Comparison of ENCODE assay signal across 18 mouse cellular contexts in genomic region chr6:28399791-28400190, GRCm38 (mm10). TPM values are rescaled to one million over a fixed set of nuclear protein-coding genes. Genes with fewer than 3 reads are reported as not detected.
A peak's percentile ranks its signal among the peaks of the same experiment; 100 is the strongest.
DNase-seq lines count a peak whose midpoint lies in the region; ATAC-seq and TF ChIP-seq lines count a peak whose summit lies in the region.
"Had no signal": no experiment of that assay in that cellular context is flagged by ENCODE, and none has a peak within 500 bp of the region (broad histone marks: within the 10 kb centered on the region; RNA-seq: fewer than 3 reads in every experiment).

No protein-coding gene starts in this region.

- no peaks in the 10 kb centered on the region for H3K36me3 ChIP-seq in forebrain, postnatal 0 days (ENCODE audit: insufficient read depth)
- no peaks in the 10 kb centered on the region for H3K36me3 ChIP-seq in forebrain, embryonic 11.5 days (ENCODE audit: control insufficient read depth, insufficient read depth, low read length)
- H3K36me3 ChIP-seq in midbrain, postnatal 0 days (ENCODE audit: insufficient read depth, low read length): no peaks in the 10 kb centered on the region
- no peaks in the 10 kb centered on the region for H3K36me3 ChIP-seq in midbrain, embryonic 15.5 days (replicated peaks)
- H3K36me3 ChIP-seq in small intestine, adult 2 months (ENCODE audit: control insufficient read depth, insufficient read depth, low read length): no peaks in the 10 kb centered on the region
- H3K36me3 ChIP-seq in hindbrain, embryonic 12.5 days: no peaks in the 10 kb centered on the region
- H3K36me3 ChIP-seq: embryonic facial prominence, embryonic 13.5 days had no signal

- no peak overlapping the region for H3K4me2 ChIP-seq in forebrain, postnatal 0 days (ENCODE audit: low read depth)
- H3K4me2 ChIP-seq in forebrain, embryonic 11.5 days (ENCODE audit: low read depth, low read length, severe bottlenecking): no peak overlapping the region
- no peak overlapping the region for H3K4me2 ChIP-seq in midbrain, postnatal 0 days (ENCODE audit: low read depth, low read length, poor library complexity, severe bottlenecking)
- no peak overlapping the region for H3K4me2 ChIP-seq in midbrain, embryonic 15.5 days
- H3K4me2 ChIP-seq in hindbrain, embryonic 12.5 days (replicated peaks): no peak overlapping the region
- H3K4me2 ChIP-seq: embryonic facial prominence, embryonic 13.5 days had no signal

- WGBS in forebrain, postnatal 0 days: 95% methylated on average over 4 of the region's 4 CpGs
- 89% methylated on average over 4 of the region's 4 CpGs for WGBS in forebrain, embryonic 11.5 days
- WGBS in midbrain, postnatal 0 days: 95% methylated on average over 4 of the region's 4 CpGs
- WGBS in midbrain, embryonic 15.5 days: 92% methylated on average over 4 of the region's 4 CpGs
- 94% methylated on average over 4 of the region's 4 CpGs for WGBS in small intestine, adult 2 months
- WGBS in hindbrain, embryonic 12.5 days: 92% methylated on average over 4 of the region's 4 CpGs

- POLR2A ChIA-PET in Patski (lab: Charles Lee): interaction anchor here (0.6 kb wide), 1 partner anchor 97 kb away, joined by 3 read pairs; no protein-coding TSS in a partner anchor

- H3K9ac ChIP-seq in forebrain, postnatal 0 days: no peak overlapping the region
- no peak overlapping the region for H3K9ac ChIP-seq in forebrain, embryonic 11.5 days (ENCODE audit: low read length)
- no peak overlapping the region for H3K9ac ChIP-seq in midbrain, postnatal 0 days (replicated peaks; ENCODE audit: low read length, poor library complexity, severe bottlenecking)
- H3K9ac ChIP-seq in midbrain, embryonic 15.5 days: no peak overlapping the region
- H3K9ac ChIP-seq in hindbrain, embryonic 12.5 days: no peak overlapping the region
- H3K9ac ChIP-seq: embryonic facial prominence, embryonic 13.5 days had no signal

- peak; percentile 39 for TF ChIP-seq CTCF in forebrain, postnatal 0 days (IDR thresholded peaks at IDR 0.05; ENCODE audit: low read depth)
- peak; percentile 38 for TF ChIP-seq CTCF in midbrain, postnatal 0 days (IDR thresholded peaks at IDR 0.05)
- peak; percentile 23 for TF ChIP-seq CTCF in Patski (IDR thresholded peaks at IDR 0.05)
- peak; percentile 14; the same call in 1 of the 2 replicates for TF ChIP-seq CTCF in small intestine, adult 2 months (IDR thresholded peaks at IDR 0.05; ENCODE audit: extremely low read depth, insufficient read length, insufficient replicate concordance, low read depth, low read length)

- CTCF ChIA-PET in Patski (lab: Charles Lee): no interaction called here

- no peak for TF ChIP-seq POLR2A in small intestine, adult 2 months (IDR thresholded peaks at IDR 0.05; ENCODE audit: low read depth, low read length)

- no peak for ATAC-seq in forebrain, postnatal 0 days
- ATAC-seq in forebrain, embryonic 11.5 days (replicated peaks; ENCODE audit: low FRiP score): no peak
- ATAC-seq in midbrain, postnatal 0 days (ENCODE audit: low FRiP score): no peak
- ATAC-seq in midbrain, embryonic 15.5 days (replicated peaks): no peak
- no peak for ATAC-seq in Patski
- no peak for ATAC-seq in hindbrain, embryonic 12.5 days (ENCODE audit: low FRiP score)

- H3K27ac ChIP-seq in forebrain, postnatal 0 days (ENCODE audit: low read depth, low read length): no peak overlapping the region
- no peak overlapping the region for H3K27ac ChIP-seq in forebrain, embryonic 11.5 days (ENCODE audit: low read depth, low read length)
- H3K27ac ChIP-seq in midbrain, postnatal 0 days (ENCODE audit: low read depth, low read length): no peak overlapping the region
- H3K27ac ChIP-seq in midbrain, embryonic 15.5 days: no peak overlapping the region
- no peak overlapping the region for H3K27ac ChIP-seq in small intestine, adult 2 months (ENCODE audit: insufficient read depth, low read depth, low read length)
- no peak overlapping the region for H3K27ac ChIP-seq in hindbrain, embryonic 12.5 days
- H3K27ac ChIP-seq: embryonic facial prominence, embryonic 13.5 days had no signal

- DNase-seq in forebrain, postnatal 0 days: no peak
- DNase-seq in forebrain, embryonic 11.5 days (ENCODE audit: low spot score): no peak
- DNase-seq in midbrain, postnatal 0 days (ENCODE audit: low spot score): no peak
- no peak for DNase-seq in Patski (ENCODE audit: low read depth, low spot score)
- no peak for DNase-seq in adrenal gland, adult 8-10 months
- DNase-seq: adrenal gland, postnatal 14 days; cerebellum, adult 9-10 months; heart, postnatal 36 days; kidney, adult 18-20 months had no signal

- H3K4me3 ChIP-seq in forebrain, postnatal 0 days (ENCODE audit: low read depth, low read length): no peak overlapping the region
- H3K4me3 ChIP-seq in forebrain, embryonic 11.5 days (ENCODE audit: low read depth, low read length): no peak overlapping the region
- no peak overlapping the region for H3K4me3 ChIP-seq in midbrain, postnatal 0 days (ENCODE audit: low read depth, low read length)
- no peak overlapping the region for H3K4me3 ChIP-seq in midbrain, embryonic 15.5 days
- H3K4me3 ChIP-seq in small intestine, adult 2 months (ENCODE audit: low read depth, low read length): no peak overlapping the region
- H3K4me3 ChIP-seq in hindbrain, embryonic 12.5 days: no peak overlapping the region
- H3K4me3 ChIP-seq: embryonic facial prominence, embryonic 13.5 days had no signal

- H3K9me3 ChIP-seq in forebrain, postnatal 0 days (ENCODE audit: low read length): no peaks in the 10 kb centered on the region
- H3K9me3 ChIP-seq in forebrain, embryonic 11.5 days (ENCODE audit: control insufficient read depth, low read length): no peaks in the 10 kb centered on the region
- no peaks in the 10 kb centered on the region for H3K9me3 ChIP-seq in midbrain, postnatal 0 days (ENCODE audit: low read length)
- no peaks in the 10 kb centered on the region for H3K9me3 ChIP-seq in midbrain, embryonic 15.5 days
- H3K9me3 ChIP-seq in hindbrain, embryonic 12.5 days (replicated peaks): peaks cover 5% of the 10 kb centered on the region; the same call in 1 of the 2 replicates

- no peaks in the 10 kb centered on the region for H3K27me3 ChIP-seq in forebrain, postnatal 0 days (ENCODE audit: insufficient read depth, low read length)
- peaks cover 8% of the 10 kb centered on the region; the same call in 1 of the 2 replicates for H3K27me3 ChIP-seq in forebrain, embryonic 11.5 days (ENCODE audit: control insufficient read depth, insufficient read depth, low read length)
- no peaks in the 10 kb centered on the region for H3K27me3 ChIP-seq in midbrain, postnatal 0 days (ENCODE audit: insufficient read depth, low read length)
- no peaks in the 10 kb centered on the region for H3K27me3 ChIP-seq in midbrain, embryonic 15.5 days (replicated peaks)
- peaks cover 12% of the 10 kb centered on the region for H3K27me3 ChIP-seq in Patski
- peaks cover 27% of the 10 kb centered on the region for H3K27me3 ChIP-seq in small intestine, adult 2 months (ENCODE audit: control insufficient read depth, insufficient read depth, low read length)
- H3K27me3 ChIP-seq in hindbrain, embryonic 12.5 days: peaks cover 16% of the 10 kb centered on the region

- in situ Hi-C loops in Patski (cut with MboI; ENCODE audit: low pct_unique_long_range_greater_than_20kb): loop anchor here (10.0 kb wide), 1 partner anchor 735 kb away; no protein-coding TSS in a partner anchor

- H3K4me1 ChIP-seq in forebrain, postnatal 0 days (ENCODE audit: insufficient read depth): peaks cover 10% of the 10 kb centered on the region; the same call in 1 of the 2 replicates
- peaks cover 4% of the 10 kb centered on the region; the same call in 1 of the 2 replicates for H3K4me1 ChIP-seq in forebrain, embryonic 11.5 days (replicated peaks; ENCODE audit: control insufficient read depth, insufficient read depth, low read length)
- H3K4me1 ChIP-seq in midbrain, postnatal 0 days (ENCODE audit: insufficient read depth, low read length): no peaks in the 10 kb centered on the region; the same call in 1 of the 2 replicates
- H3K4me1 ChIP-seq in midbrain, embryonic 15.5 days: peaks cover 19% of the 10 kb centered on the region
- H3K4me1 ChIP-seq in small intestine, adult 2 months (ENCODE audit: control insufficient read depth, insufficient read depth, insufficient read length, low read length): no peaks in the 10 kb centered on the region
- peaks cover 3% of the 10 kb centered on the region; the same call in 1 of the 2 replicates for H3K4me1 ChIP-seq in hindbrain, embryonic 12.5 days
- H3K4me1 ChIP-seq: embryonic facial prominence, embryonic 13.5 days had no signal

RNA-seq across cellular contexts. Expression of gene Zfp800, which starts 2.0 kb away (rescaled TPM):
- 22.1 and 24.9 TPM in 2 replicates for total RNA-seq in forebrain, postnatal 0 days (2014; rRNA removed)
- 14.1 and 16.5 TPM in 2 replicates for polyA plus RNA-seq in forebrain, postnatal 0 days (2015; fragmentation: Nextera tagmentation; extraction: Ambion mirVana)
- 23.9 and 26.0 TPM in 2 replicates for polyA plus RNA-seq in forebrain, embryonic 11.5 days (2014; fragmentation: Nextera tagmentation; extraction: Ambion mirVana)
- total RNA-seq in midbrain, postnatal 0 days (2014; rRNA removed): 24.1 and 28.6 TPM in 2 replicates
- polyA plus RNA-seq in midbrain, postnatal 0 days (2015; fragmentation: Nextera tagmentation; extraction: Ambion mirVana): 16.6 and 22.1 TPM in 2 replicates
- polyA plus RNA-seq in midbrain, embryonic 15.5 days (2015; fragmentation: Nextera tagmentation; extraction: Ambion mirVana): 22.2 and 22.4 TPM in 2 replicates
- polyA plus RNA-seq in Patski (2021): 20.2 TPM
- 2.1 and 3.1 TPM in 2 replicates for polyA plus RNA-seq in small intestine, adult 2 months (2012; rRNA removed)
- total RNA-seq in adrenal gland, adult 8-10 months (2022): 10 to 100 TPM; 23.5 to 27.8 (median 23.9) TPM
- polyA plus RNA-seq in hindbrain, embryonic 12.5 days (2016; fragmentation: Nextera tagmentation; extraction: Ambion mirVana): 21.7 and 22.9 TPM in 2 replicates

RNA-seq across cellular contexts. Expression of gene Arf5, which starts 23.6 kb away (rescaled TPM):
- 292 and 346 TPM in 2 replicates for total RNA-seq in forebrain, postnatal 0 days (2014; rRNA removed)
- polyA plus RNA-seq in forebrain, postnatal 0 days (2015; fragmentation: Nextera tagmentation; extraction: Ambion mirVana): 536 and 587 TPM in 2 replicates
- 301 and 329 TPM in 2 replicates for polyA plus RNA-seq in forebrain, embryonic 11.5 days (2014; fragmentation: Nextera tagmentation; extraction: Ambion mirVana)
- 378 and 412 TPM in 2 replicates for total RNA-seq in midbrain, postnatal 0 days (2014; rRNA removed)
- 456 and 484 TPM in 2 replicates for polyA plus RNA-seq in midbrain, postnatal 0 days (2015; fragmentation: Nextera tagmentation; extraction: Ambion mirVana)
- polyA plus RNA-seq in midbrain, embryonic 15.5 days (2015; fragmentation: Nextera tagmentation; extraction: Ambion mirVana): 414 and 435 TPM in 2 replicates
- 187 TPM for polyA plus RNA-seq in Patski (2021)
- polyA plus RNA-seq in small intestine, adult 2 months (2012; rRNA removed): 564 and 1,346 TPM in 2 replicates
- 100 to 1,000 TPM; 150 to 160 (median 155) TPM for total RNA-seq in adrenal gland, adult 8-10 months (2022)
- 325 and 330 TPM in 2 replicates for polyA plus RNA-seq in hindbrain, embryonic 12.5 days (2016; fragmentation: Nextera tagmentation; extraction: Ambion mirVana)

RNA-seq across cellular contexts. Expression of gene Fscn3, which starts 27.8 kb away (rescaled TPM):
- 0.19 TPM in 1 of 2 replicates, not detected in the other for total RNA-seq in forebrain, postnatal 0 days (2014; rRNA removed)
- not detected in 2 replicates for polyA plus RNA-seq in forebrain, postnatal 0 days (2015; fragmentation: Nextera tagmentation; extraction: Ambion mirVana)
- polyA plus RNA-seq in forebrain, embryonic 11.5 days (2014; fragmentation: Nextera tagmentation; extraction: Ambion mirVana): not detected in 2 replicates
- 0.19 TPM in 1 of 2 replicates, not detected in the other for total RNA-seq in midbrain, postnatal 0 days (2014; rRNA removed)
- not detected in 2 replicates for polyA plus RNA-seq in midbrain, postnatal 0 days (2015; fragmentation: Nextera tagmentation; extraction: Ambion mirVana)
- polyA plus RNA-seq in midbrain, embryonic 15.5 days (2015; fragmentation: Nextera tagmentation; extraction: Ambion mirVana): not detected in 2 replicates
- polyA plus RNA-seq in Patski (2021): not detected
- 0.41 TPM in 1 of 2 replicates, not detected in the other for polyA plus RNA-seq in small intestine, adult 2 months (2012; rRNA removed)
- under 1 TPM in 1 of 4 experiments, not detected in 3; 0.16 TPM for total RNA-seq in adrenal gland, adult 8-10 months (2022)
- not detected in 2 replicates for polyA plus RNA-seq in hindbrain, embryonic 12.5 days (2016; fragmentation: Nextera tagmentation; extraction: Ambion mirVana)
- total RNA-seq: adrenal gland, postnatal 14 days; granulocyte monocyte progenitor cell, adult 5-6 weeks; heart, postnatal 36 days; layer of hippocampus, postnatal 10 days had no signal
- polyA plus RNA-seq: embryonic facial prominence, embryonic 13.5 days; liver, adult 2 months; neural tube, embryonic 11.5 days had no signal

RNA-seq across cellular contexts. Expression of gene Gcc1, which starts 28.4 kb away (rescaled TPM):
- total RNA-seq in forebrain, postnatal 0 days (2014; rRNA removed): 17.1 and 17.2 TPM in 2 replicates
- 7.1 and 9.6 TPM in 2 replicates for polyA plus RNA-seq in forebrain, postnatal 0 days (2015; fragmentation: Nextera tagmentation; extraction: Ambion mirVana)
- polyA plus RNA-seq in forebrain, embryonic 11.5 days (2014; fragmentation: Nextera tagmentation; extraction: Ambion mirVana): 9.3 and 10.4 TPM in 2 replicates
- total RNA-seq in midbrain, postnatal 0 days (2014; rRNA removed): 11.2 and 14.6 TPM in 2 replicates
- 8.6 and 8.7 TPM in 2 replicates for polyA plus RNA-seq in midbrain, postnatal 0 days (2015; fragmentation: Nextera tagmentation; extraction: Ambion mirVana)
- 12.1 and 13.5 TPM in 2 replicates for polyA plus RNA-seq in midbrain, embryonic 15.5 days (2015; fragmentation: Nextera tagmentation; extraction: Ambion mirVana)
- 17.8 TPM for polyA plus RNA-seq in Patski (2021)
- polyA plus RNA-seq in small intestine, adult 2 months (2012; rRNA removed): 5.6 and 6.3 TPM in 2 replicates
- total RNA-seq in adrenal gland, adult 8-10 months (2022): 10 to 100 TPM; 17.4 to 20.6 (median 18.6) TPM
- polyA plus RNA-seq in hindbrain, embryonic 12.5 days (2016; fragmentation: Nextera tagmentation; extraction: Ambion mirVana): 16.0 and 16.4 TPM in 2 replicates

RNA-seq across cellular contexts. Expression of gene Pax4, which starts 49.4 kb away (rescaled TPM):
- total RNA-seq in forebrain, postnatal 0 days (2014; rRNA removed): 0.29 TPM in 1 of 2 replicates, not detected in the other
- 0.11 and 0.16 TPM in 2 replicates for polyA plus RNA-seq in forebrain, postnatal 0 days (2015; fragmentation: Nextera tagmentation; extraction: Ambion mirVana)
- polyA plus RNA-seq in forebrain, embryonic 11.5 days (2014; fragmentation: Nextera tagmentation; extraction: Ambion mirVana): not detected in 2 replicates
- total RNA-seq in midbrain, postnatal 0 days (2014; rRNA removed): not detected in 2 replicates
- polyA plus RNA-seq in midbrain, postnatal 0 days (2015; fragmentation: Nextera tagmentation; extraction: Ambion mirVana): 0.37 TPM in 1 of 2 replicates, not detected in the other
- polyA plus RNA-seq in midbrain, embryonic 15.5 days (2015; fragmentation: Nextera tagmentation; extraction: Ambion mirVana): not detected in 2 replicates
- not detected for polyA plus RNA-seq in Patski (2021)
- 0.39 and 0.69 TPM in 2 replicates for polyA plus RNA-seq in small intestine, adult 2 months (2012; rRNA removed)
- total RNA-seq in adrenal gland, adult 8-10 months (2022): not detected
- polyA plus RNA-seq in hindbrain, embryonic 12.5 days (2016; fragmentation: Nextera tagmentation; extraction: Ambion mirVana): not detected in 2 replicates
- total RNA-seq: adrenal gland, postnatal 14 days; granulocyte monocyte progenitor cell, adult 5-6 weeks; heart, postnatal 36 days; layer of hippocampus, postnatal 10 days; liver, adult 2 months; megakaryocyte-erythroid progenitor cell, adult 5-6 weeks had no signal
- polyA plus RNA-seq: embryonic facial prominence, embryonic 13.5 days; liver, adult 2 months; neural tube, embryonic 11.5 days had no signal
